Mouse (Mus musculus) C2C12 (cell line): ENCODE data around the gene Trpv4.

Source experiments
- CTCF ChIP-seq: IDR thresholded peaks from one replicate; pipeline ENCODE4 v1.5.1; 2011; ENCODE audit not compliant: control insufficient read depth, insufficient read depth, insufficient read length
- USF1 ChIP-seq: IDR thresholded peaks from one replicate; pipeline ENCODE4 v1.6.1; 2011; ENCODE audit warnings: low read depth, mild to moderate bottlenecking, control low read depth, moderate library complexity

DNA sequence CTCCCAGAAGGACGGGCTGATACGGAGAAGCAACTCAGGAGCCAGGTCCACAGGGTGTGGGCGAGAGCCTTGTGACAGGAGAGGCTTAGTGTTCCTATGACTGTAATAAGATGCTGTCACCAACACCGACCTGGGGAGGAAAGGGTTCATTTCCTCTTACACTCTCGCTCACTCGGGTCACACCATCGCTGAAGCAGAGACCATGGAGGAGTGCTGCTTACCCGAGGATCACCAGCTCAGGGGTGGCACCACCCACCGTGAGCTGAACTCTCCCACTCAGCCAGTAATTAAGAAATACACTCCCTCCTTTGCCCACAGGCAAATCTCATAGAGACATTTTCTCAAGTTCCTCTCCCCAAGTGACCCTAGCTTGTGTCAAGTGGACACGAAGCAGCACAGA is 69.8 kb downstream of the Trpv4 start:
- TF ChIP-seq CTCF (no peak), USF1 (no peak)
